Mouse (Mus musculus) midbrain, embryonic 16.5 days (tissue): ENCODE measurements at regions not wholly inside any gene's neighbourhood (a gene's known extent, or its start where the extent isn't known, plus 50 kb on each side); places are given as distances from the start of the nearest gene placed in this dataset.
A peak's percentile ranks its signal among the peaks of the same experiment; 100 is the strongest.

Experiments used
- ATAC-seq: fragments of 200-750 bp; cut with Nextera tagmentation; 2 replicates; pipeline ENCODE4 v1.8.0; 2017; ENCODE audit warnings: moderate TSS enrichment
- H3K27ac ChIP-seq: fragments of 300-500 bp; sonication (generic); 2 replicates; pipeline ENCODE4 v1.5.1; 2014; ENCODE audit warnings: mild to moderate bottlenecking, low read length, mixed read lengths
- H3K27me3 ChIP-seq: fragments of 300-500 bp; sonication (generic); 2 replicates; pipeline ENCODE4 v1.6.1; 2014; ENCODE audit warnings: low read depth, low read length, mixed read lengths; ENCODE audit not compliant: control insufficient read depth, insufficient read depth
- H3K36me3 ChIP-seq: fragments of 300-500 bp; sonication (generic); 2 replicates; pipeline ENCODE4 v1.6.1; 2014; ENCODE audit warnings: mild to moderate bottlenecking, low read length, moderate library complexity, mixed read lengths; ENCODE audit not compliant: control insufficient read depth, insufficient read depth
- H3K4me1 ChIP-seq: fragments of 300-500 bp; sonication (generic); 2 replicates; pipeline ENCODE4 v1.6.1; 2014; ENCODE audit warnings: mild to moderate bottlenecking, low read length, mixed read lengths; ENCODE audit not compliant: control insufficient read depth, insufficient read depth
- H3K4me2 ChIP-seq: fragments of 300-500 bp; sonication (generic); 2 replicates; pipeline ENCODE4 v1.6.1; 2014; ENCODE audit warnings: mild to moderate bottlenecking, low read length, mixed read lengths
- H3K4me3 ChIP-seq: fragments of 300-500 bp; sonication (generic); 2 replicates; pipeline ENCODE4 v1.5.1; 2014; ENCODE audit warnings: low read depth, mild to moderate bottlenecking, low read length, moderate library complexity, mixed read lengths
- H3K9ac ChIP-seq: fragments of 300-500 bp; sonication (generic); 2 replicates; pipeline ENCODE4 v1.6.1; 2014; ENCODE audit warnings: low read depth, low read length, mixed read lengths
- H3K9me3 ChIP-seq: fragments of 300-500 bp; sonication (generic); replicated peaks from 2 replicates; pipeline ENCODE4 v1.6.1; 2014; ENCODE audit warnings: mild to moderate bottlenecking, low read length, mixed read lengths; ENCODE audit not compliant: control insufficient read depth, poor library complexity, severe bottlenecking
- WGBS: fragments of 180-500 bp; shearing (Covaris S2); extraction: QIAGEN DNeasy Blood & Tissue Kit; methylation state at CpG from one replicate; pipeline ENCODE4 v1.1.7; 2014; 5-methylcytosine and 5-hydroxymethylcytosine counted together

DNA sequence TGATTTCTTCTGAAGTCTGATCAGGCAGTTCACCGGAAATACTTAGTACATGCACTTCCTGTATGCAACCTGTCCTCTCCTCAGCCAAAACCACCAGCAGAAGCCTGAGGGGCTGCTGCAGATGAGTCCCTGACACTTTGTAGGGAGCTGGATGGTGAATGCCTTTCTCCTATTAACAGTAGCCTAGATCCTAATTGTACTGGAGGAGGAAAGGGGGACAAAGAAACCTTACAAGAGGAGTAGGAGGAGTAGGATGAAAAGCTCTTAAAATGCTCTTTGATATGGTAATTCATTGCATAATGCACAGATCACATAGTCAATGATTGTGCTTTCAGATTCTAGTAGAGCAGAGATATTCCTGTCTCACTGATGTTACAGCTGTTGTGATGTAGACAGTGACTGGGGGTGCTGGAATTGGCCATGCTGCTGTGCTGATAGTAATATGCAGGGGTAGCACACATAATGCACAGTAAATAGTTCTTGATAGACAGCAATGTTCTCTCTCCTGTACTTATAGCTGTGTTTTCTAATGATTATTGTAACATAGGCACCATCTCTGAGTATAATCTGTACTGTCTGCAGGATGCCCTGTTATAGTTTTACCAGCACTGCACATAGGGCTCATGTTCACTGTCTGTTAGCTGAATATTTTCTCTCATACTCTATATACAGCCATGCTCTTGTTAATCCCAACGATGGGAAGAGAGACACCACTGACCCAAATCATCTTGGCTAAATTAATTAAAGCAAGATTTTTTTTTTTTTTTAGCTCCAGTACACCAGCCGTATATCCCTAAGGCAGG is 874.4 kb downstream of the Car8 start:
- Histone ChIP-seq H3K4me2 (no peak overlapping the region), H3K27ac (no peak overlapping the region), H3K9ac (no peak overlapping the region), H3K9me3 (no peaks in the 10 kb centered on the region), H3K36me3 (no peaks in the 10 kb centered on the region), H3K4me3 (no peak overlapping the region), H3K4me1 (peaks cover 2% of the 10 kb centered on the region; the same call in 1 of the 2 replicates), H3K27me3 (no peaks in the 10 kb centered on the region)
- ATAC-seq = peak; percentile 68
- 66% methylated on average over 3 of the region's 3 CpGs for WGBS

- H3K4me1 ChIP-seq = peaks cover 2% of the 10 kb centered on the region; the same call in 1 of the 2 replicates
- H3K4me2 ChIP-seq = no peak overlapping the region
- no peak overlapping the region for H3K4me3 ChIP-seq
- no peaks in the 10 kb centered on the region for H3K27me3 ChIP-seq
- WGBS = 92% methylated on average over 2 of the region's 2 CpGs
- no peak overlapping the region for H3K27ac ChIP-seq
- H3K9ac ChIP-seq = no peak overlapping the region
- no peaks in the 10 kb centered on the region for H3K36me3 ChIP-seq
- no peaks in the 10 kb centered on the region for H3K9me3 ChIP-seq
- no peak for ATAC-seq
These were observed 875.3 kb downstream of the Car8 start for GRCm38 (mm10) chr4:7363508-7363907.

- Histone ChIP-seq H3K9me3 (no peaks in the 10 kb centered on the region), H3K36me3 (no peaks in the 10 kb centered on the region), H3K4me3 (no peak overlapping the region), H3K4me1 (no peaks in the 10 kb centered on the region), H3K9ac (no peak overlapping the region), H3K27me3 (no peaks in the 10 kb centered on the region), H3K4me2 (no peak overlapping the region), H3K27ac (no peak overlapping the region)
- 84% methylated on average over 3 of the region's 3 CpGs for WGBS
- no peak for ATAC-seq
These were observed 882.6 kb downstream of the Car8 start for GRCm38 (mm10) chr4:7356202-7356601.

DNA sequence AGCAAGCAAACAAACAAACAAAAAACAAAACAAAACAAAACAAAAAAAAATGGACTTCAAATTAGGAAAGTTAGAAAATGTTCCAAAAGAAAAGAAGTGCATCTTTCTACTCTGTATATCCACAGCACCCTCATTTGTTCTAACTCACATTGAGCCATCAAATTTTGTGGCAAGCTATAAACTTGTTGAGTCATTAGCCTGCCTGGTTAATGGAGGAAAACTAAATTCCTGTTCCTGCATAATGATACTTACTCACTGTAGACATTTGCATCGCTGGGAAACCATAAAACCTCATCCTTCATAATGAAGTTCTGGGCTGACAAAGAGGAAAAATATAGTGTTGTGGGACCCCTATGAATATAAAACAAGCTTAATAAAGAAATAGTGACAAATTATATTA is 891.5 kb downstream of the Car8 start:
- Histone ChIP-seq H3K9me3 (no peaks in the 10 kb centered on the region), H3K4me1 (no peaks in the 10 kb centered on the region), H3K9ac (no peak overlapping the region), H3K27ac (no peak overlapping the region), H3K4me2 (no peak overlapping the region), H3K4me3 (no peak overlapping the region), H3K27me3 (no peaks in the 10 kb centered on the region), H3K36me3 (no peaks in the 10 kb centered on the region)
- ATAC-seq = no peak
- WGBS = 88% methylated on average over 1 of the region's 1 CpGs

DNA sequence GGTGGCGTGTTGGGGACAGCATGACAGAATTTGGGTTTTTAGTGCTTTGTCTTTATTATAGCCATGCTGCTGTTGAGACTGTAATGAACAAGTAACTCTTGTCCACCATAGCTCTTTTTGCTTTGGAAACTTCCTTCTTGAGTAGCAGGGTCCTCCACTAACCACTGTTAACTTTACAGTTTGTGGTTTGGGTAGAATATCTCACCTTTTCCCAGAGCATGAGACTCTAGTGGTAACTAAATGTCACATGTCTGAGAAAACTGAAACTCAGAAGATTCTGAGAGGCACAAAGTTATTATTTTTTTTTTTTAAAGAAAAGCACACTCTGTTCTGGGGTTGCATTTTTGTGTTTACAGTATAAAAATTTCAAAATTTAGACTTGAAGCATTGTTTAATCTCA is 897.7 kb downstream of the Car8 start:
- WGBS = 97% methylated on average over 1 of the region's 1 CpGs
- no peak for ATAC-seq

DNA sequence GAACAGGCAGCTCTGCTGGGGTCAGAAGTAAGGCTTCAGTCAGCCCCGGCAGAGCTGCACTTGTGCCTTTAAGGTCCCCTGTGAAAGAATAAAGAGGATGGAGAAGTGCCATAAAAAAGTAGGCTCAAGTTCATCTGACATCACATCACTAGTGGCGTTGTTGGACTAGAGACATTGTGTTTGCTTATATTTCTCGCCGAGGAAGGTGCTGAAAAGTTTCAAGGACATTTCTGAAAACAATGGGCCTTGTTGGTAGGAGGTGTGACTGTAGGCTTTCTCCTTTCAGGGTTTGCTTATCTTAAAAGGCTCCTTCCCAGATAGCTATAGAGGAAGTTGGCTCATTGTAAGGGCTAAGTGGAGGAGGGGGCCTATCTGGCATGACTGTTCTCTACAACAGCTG is 924.6 kb downstream of the Car8 start:
- H3K27me3 ChIP-seq = no peaks in the 10 kb centered on the region
- H3K4me2 ChIP-seq = no peak overlapping the region
- no peak overlapping the region for H3K4me3 ChIP-seq
- H3K27ac ChIP-seq = no peak overlapping the region
- H3K4me1 ChIP-seq = no peaks in the 10 kb centered on the region
- WGBS = 80% methylated on average over 4 of the region's 4 CpGs
- no peak overlapping the region for H3K9ac ChIP-seq
- H3K36me3 ChIP-seq = no peaks in the 10 kb centered on the region
- ATAC-seq = no peak
- H3K9me3 ChIP-seq = 0 out of 2 replicates have a peak, but pooled peaks cover 2% of the 10 kb centered on the region

More for the DNA sequence above, 897.7 kb downstream of the Car8 start:
- Histone ChIP-seq H3K9ac (no peak overlapping the region), H3K27me3 (no peaks in the 10 kb centered on the region), H3K4me2 (no peak overlapping the region), H3K9me3 (no peaks in the 10 kb centered on the region), H3K4me1 (no peaks in the 10 kb centered on the region), H3K36me3 (no peaks in the 10 kb centered on the region), H3K27ac (no peak overlapping the region), H3K4me3 (no peak overlapping the region)

DNA sequence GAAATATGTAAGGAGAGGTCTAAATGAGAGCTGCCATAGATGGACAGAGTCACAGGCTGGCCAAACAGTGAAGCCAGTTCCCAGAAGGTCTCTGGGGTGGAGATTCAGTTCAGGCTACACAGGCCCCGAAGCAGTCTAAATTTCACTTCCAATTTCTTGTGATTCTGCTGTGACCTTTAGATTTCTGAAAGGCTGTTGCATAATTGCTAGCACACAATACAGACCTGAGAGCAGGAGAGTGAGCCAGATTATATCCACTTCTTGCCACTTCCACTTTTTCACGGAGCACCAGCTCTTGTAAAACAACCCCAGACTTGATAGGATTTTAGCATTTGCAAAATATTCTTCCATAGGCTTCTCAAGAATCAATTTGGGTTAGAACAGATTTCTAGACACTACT is 925.6 kb downstream of the Car8 start:
- ATAC-seq = no peak
- WGBS = 82% methylated on average over 2 of the region's 2 CpGs

DNA sequence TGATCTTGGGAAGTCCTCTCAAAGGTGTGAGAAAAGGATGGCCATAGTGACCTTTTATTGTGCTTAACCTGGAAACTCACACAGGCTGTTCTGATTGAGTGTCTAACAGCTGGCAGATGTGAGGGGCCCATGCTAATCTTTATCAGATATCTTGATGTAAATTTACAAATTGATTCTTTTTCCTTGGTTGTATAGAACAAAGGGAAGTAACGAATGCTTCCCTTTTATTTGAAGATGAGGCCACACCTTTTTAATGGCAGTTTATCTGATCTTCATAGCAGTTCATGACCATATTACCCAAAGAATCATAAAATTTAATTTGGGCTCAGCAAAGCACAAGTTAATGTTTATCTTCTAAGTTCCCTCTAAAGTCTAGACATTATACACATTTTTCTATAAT is 926.7 kb downstream of the Car8 start:
- WGBS = 71% methylated on average over 1 of the region's 1 CpGs
- Histone ChIP-seq H3K9me3 (0 out of 2 replicates have a peak, but pooled peaks cover 2% of the 10 kb centered on the region), H3K36me3 (no peaks in the 10 kb centered on the region), H3K4me2 (no peak overlapping the region), H3K27ac (no peak overlapping the region), H3K9ac (no peak overlapping the region), H3K4me1 (no peaks in the 10 kb centered on the region), H3K4me3 (no peak overlapping the region), H3K27me3 (no peaks in the 10 kb centered on the region)
- ATAC-seq = no peak

More for the DNA sequence above, 925.6 kb downstream of the Car8 start:
- Histone ChIP-seq H3K9me3 (0 out of 2 replicates have a peak, but pooled peaks cover 2% of the 10 kb centered on the region), H3K36me3 (no peaks in the 10 kb centered on the region), H3K4me1 (no peaks in the 10 kb centered on the region), H3K4me3 (no peak overlapping the region), H3K27ac (no peak overlapping the region), H3K27me3 (no peaks in the 10 kb centered on the region), H3K4me2 (no peak overlapping the region), H3K9ac (no peak overlapping the region)

DNA sequence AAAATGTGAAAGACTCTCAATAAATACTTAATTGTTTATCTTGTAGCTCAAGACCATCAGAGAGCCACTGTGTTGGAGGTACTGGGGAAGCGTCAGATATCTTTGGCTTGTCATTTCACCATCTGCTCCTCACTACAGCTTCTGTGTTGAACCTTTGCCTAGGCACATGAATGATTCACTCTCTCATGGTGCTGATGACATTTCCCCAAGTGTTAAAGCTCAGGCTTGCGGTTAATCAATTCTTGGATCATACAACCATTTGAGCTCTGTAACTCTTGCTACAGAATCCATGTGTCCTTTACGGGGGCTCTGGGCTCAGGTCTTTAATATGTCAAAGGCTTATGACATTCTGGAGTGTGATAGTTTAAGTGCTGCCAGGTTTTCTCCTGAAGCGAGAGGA is 969.8 kb downstream of the Car8 start:
- Histone ChIP-seq H3K27me3 (no peaks in the 10 kb centered on the region), H3K9ac (no peak overlapping the region), H3K27ac (no peak overlapping the region), H3K36me3 (no peaks in the 10 kb centered on the region), H3K9me3 (no peaks in the 10 kb centered on the region), H3K4me2 (no peak overlapping the region), H3K4me1 (no peaks in the 10 kb centered on the region), H3K4me3 (no peak overlapping the region)
- ATAC-seq = no peak
- WGBS = 93% methylated on average over 4 of the region's 4 CpGs
